Mouse (Mus musculus) hindbrain, embryonic 11.5 days (tissue): Measurements from ENCODE around the gene Msantd1. TPM values are rescaled to one million over a fixed set of nuclear protein-coding genes. Genes with fewer than 3 reads are reported as not detected.

Source experiments
- ATAC-seq: fragments of 200-750 bp; cut with Nextera tagmentation; 2 replicates; pipeline ENCODE4 v1.8.0; 2017; ENCODE audit warnings: mild to moderate bottlenecking, moderate TSS enrichment, moderate library complexity; ENCODE audit not compliant: low FRiP score
- DNase-seq: peaks from one replicate; pipeline ENCODE4 v3.0.0-alpha.2; 2015; ENCODE audit warnings: low spot score
- H3K27ac ChIP-seq: fragments of 300-500 bp; sonication (generic); 2 replicates; pipeline ENCODE4 v1.5.1; 2014; ENCODE audit warnings: mild to moderate bottlenecking, low read depth, low read length
- H3K27me3 ChIP-seq: fragments of 300-500 bp; sonication (generic); 2 replicates; pipeline ENCODE4 v1.6.1; 2014; ENCODE audit warnings: mild to moderate bottlenecking, low read length, moderate library complexity, mixed read lengths; ENCODE audit not compliant: control insufficient read depth, insufficient read depth
- H3K36me3 ChIP-seq: fragments of 300-500 bp; sonication (generic); 2 replicates; pipeline ENCODE4 v1.6.1; 2014; ENCODE audit warnings: mild to moderate bottlenecking, low read length, moderate library complexity, mixed read lengths; ENCODE audit not compliant: control insufficient read depth, insufficient read depth
- H3K4me1 ChIP-seq: fragments of 300-500 bp; sonication (generic); replicated peaks from 2 replicates; pipeline ENCODE4 v1.6.1; 2014; ENCODE audit warnings: low read length, mixed read lengths; ENCODE audit not compliant: control insufficient read depth, insufficient read depth
- H3K4me2 ChIP-seq: fragments of 300-500 bp; sonication (generic); replicated peaks from 2 replicates; pipeline ENCODE4 v1.6.1; 2014; ENCODE audit warnings: mild to moderate bottlenecking, low read depth, low read length
- H3K4me3 ChIP-seq: fragments of 300-500 bp; sonication (generic); 2 replicates; pipeline ENCODE4 v1.5.1; 2014; ENCODE audit warnings: low read depth, low read length
- H3K9ac ChIP-seq: fragments of 300-500 bp; sonication (generic); 2 replicates; pipeline ENCODE4 v1.6.1; 2014; ENCODE audit warnings: low read depth, low read length
- H3K9me3 ChIP-seq: fragments of 300-500 bp; sonication (generic); 2 replicates; pipeline ENCODE4 v1.6.1; 2016; ENCODE audit warnings: low read length; ENCODE audit not compliant: control insufficient read depth
- WGBS: fragments of 180-500 bp; shearing (Covaris S2); extraction: QIAGEN DNeasy Blood & Tissue Kit; methylation state at CpG from one replicate; pipeline ENCODE4 v1.1.7; 2014; 5-methylcytosine and 5-hydroxymethylcytosine counted together
- polyA plus RNA-seq: library from polyadenylated mRNA; unstranded; fragments of >200 nt; fragmentation: Nextera tagmentation; extraction: Ambion mirVana; gene quantifications from 2 replicates; pipeline ENCODE4 v1.2.1, GENCODE M21; 2014

The Msantd1 gene
- polyA plus RNA-seq, 1 experiment from 2014 or later: 1.7 TPM

DNA sequence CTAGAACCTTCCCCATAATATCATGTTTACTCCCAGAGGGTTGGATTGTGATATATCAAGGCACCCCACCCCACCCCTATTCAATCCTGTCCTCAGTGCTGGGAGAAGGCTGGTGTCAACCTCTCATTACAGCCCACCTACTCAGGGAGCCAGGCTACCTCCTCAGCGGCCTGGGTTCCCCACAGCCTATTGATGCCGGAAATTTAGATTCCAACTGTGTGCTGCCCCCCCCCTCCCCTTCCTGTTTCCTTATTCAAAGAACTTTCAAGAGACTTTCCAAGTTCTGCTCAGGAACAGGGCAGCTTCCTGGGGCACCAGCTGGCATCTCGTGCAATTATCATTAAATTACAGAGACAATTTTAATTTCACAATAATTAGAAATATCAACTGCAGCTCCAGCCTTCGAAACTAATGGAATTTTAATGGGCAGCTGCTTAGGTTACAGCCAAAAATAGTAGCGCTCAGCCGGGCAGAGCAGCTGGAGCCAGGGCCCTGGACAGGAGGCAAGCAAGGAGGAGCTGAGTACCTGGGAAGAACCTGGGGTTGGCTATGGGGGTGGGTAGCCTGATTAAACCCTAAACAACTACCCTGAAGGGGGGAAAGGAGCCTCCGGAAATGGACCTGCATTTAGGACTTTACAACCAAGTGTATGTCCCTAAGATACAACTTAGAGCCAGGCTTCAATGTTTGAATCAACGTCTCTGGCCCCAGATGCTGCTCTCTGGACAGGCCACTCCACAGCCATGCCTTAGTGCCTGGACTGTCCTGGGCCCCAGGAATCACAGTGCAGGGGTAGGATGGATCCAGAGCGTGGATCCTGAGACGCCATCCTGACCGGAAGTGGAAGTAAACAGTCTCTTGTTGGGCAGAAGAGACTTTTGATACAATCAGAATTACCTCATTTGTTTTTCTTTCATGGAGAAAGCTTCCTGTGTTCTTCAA lies 24.0 kb downstream of the Msantd1 start:
- H3K36me3 ChIP-seq: no peaks in the 10 kb centered on the region
- peak overlapping the region; percentile 62 for H3K27ac ChIP-seq
- H3K4me3 ChIP-seq: no peak overlapping the region
- no peak overlapping the region for H3K9ac ChIP-seq
- no peaks in the 10 kb centered on the region for H3K27me3 ChIP-seq
- DNase-seq (peak; percentile 32), ATAC-seq (no peak)
- no peak overlapping the region for H3K4me2 ChIP-seq
- H3K4me1 ChIP-seq: peaks cover 3% of the 10 kb centered on the region; the same call in 1 of the 2 replicates
- 56% methylated on average over 11 of the region's 11 CpGs for WGBS
- H3K9me3 ChIP-seq: no peaks in the 10 kb centered on the region

- Histone ChIP-seq H3K9me3 (no peaks in the 10 kb centered on the region), H3K36me3 (no peaks in the 10 kb centered on the region), H3K9ac (no peak overlapping the region), H3K27ac (peak overlapping the region; percentile 62), H3K27me3 (no peaks in the 10 kb centered on the region), H3K4me1 (peaks cover 3% of the 10 kb centered on the region; the same call in 1 of the 2 replicates), H3K4me2 (no peak overlapping the region), H3K4me3 (no peak overlapping the region)
- WGBS: 21% methylated on average over 4 of the region's 4 CpGs
- DNase-seq (no peak), ATAC-seq (no peak)
These were observed 24.6 kb downstream of the Msantd1 start for GRCm38 (mm10) chr5:34932458-34932806.

GRCm38 (mm10) chr5:34933461-34933860 lies 25.6 kb downstream of the Msantd1 start:
- WGBS: 90% methylated on average over 1 of the region's 1 CpGs
- DNase-seq (no peak), ATAC-seq (no peak)
- peaks cover 3% of the 10 kb centered on the region; the same call in 1 of the 2 replicates for H3K4me1 ChIP-seq
- H3K4me3 ChIP-seq: no peak overlapping the region
- no peaks in the 10 kb centered on the region for H3K36me3 ChIP-seq
- no peak overlapping the region for H3K27ac ChIP-seq
- H3K27me3 ChIP-seq: no peaks in the 10 kb centered on the region
- no peak overlapping the region for H3K4me2 ChIP-seq
- H3K9me3 ChIP-seq: no peaks in the 10 kb centered on the region
- no peak overlapping the region for H3K9ac ChIP-seq

- no peak overlapping the region for H3K9ac ChIP-seq
- DNase-seq (peak; percentile 71), ATAC-seq (peak; percentile 93)
- H3K4me2 ChIP-seq: no peak overlapping the region
- WGBS: 23% methylated on average over 10 of the region's 10 CpGs
- H3K27ac ChIP-seq: peak overlapping the region; percentile 78
- H3K4me3 ChIP-seq: no peak overlapping the region
- no peaks in the 10 kb centered on the region for H3K9me3 ChIP-seq
- no peaks in the 10 kb centered on the region for H3K36me3 ChIP-seq
- H3K4me1 ChIP-seq: no peaks in the 10 kb centered on the region; the same call in 1 of the 2 replicates
- no peaks in the 10 kb centered on the region for H3K27me3 ChIP-seq
These were observed 34.1 kb downstream of the Msantd1 start for GRCm38 (mm10) chr5:34941710-34942470.

- DNase-seq: no peak
- Histone ChIP-seq H3K4me2 (no peak overlapping the region), H3K36me3 (no peaks in the 10 kb centered on the region), H3K27ac (no peak overlapping the region), H3K4me3 (no peak overlapping the region), H3K27me3 (no peaks in the 10 kb centered on the region), H3K9ac (no peak overlapping the region), H3K9me3 (no peaks in the 10 kb centered on the region), H3K4me1 (no peaks in the 10 kb centered on the region; the same call in 1 of the 2 replicates)
- no peak for ATAC-seq
- 74% methylated on average over 3 of the region's 3 CpGs for WGBS
These were observed 35.6 kb downstream of the Msantd1 start for GRCm38 (mm10) chr5:34943428-34943827.

DNA sequence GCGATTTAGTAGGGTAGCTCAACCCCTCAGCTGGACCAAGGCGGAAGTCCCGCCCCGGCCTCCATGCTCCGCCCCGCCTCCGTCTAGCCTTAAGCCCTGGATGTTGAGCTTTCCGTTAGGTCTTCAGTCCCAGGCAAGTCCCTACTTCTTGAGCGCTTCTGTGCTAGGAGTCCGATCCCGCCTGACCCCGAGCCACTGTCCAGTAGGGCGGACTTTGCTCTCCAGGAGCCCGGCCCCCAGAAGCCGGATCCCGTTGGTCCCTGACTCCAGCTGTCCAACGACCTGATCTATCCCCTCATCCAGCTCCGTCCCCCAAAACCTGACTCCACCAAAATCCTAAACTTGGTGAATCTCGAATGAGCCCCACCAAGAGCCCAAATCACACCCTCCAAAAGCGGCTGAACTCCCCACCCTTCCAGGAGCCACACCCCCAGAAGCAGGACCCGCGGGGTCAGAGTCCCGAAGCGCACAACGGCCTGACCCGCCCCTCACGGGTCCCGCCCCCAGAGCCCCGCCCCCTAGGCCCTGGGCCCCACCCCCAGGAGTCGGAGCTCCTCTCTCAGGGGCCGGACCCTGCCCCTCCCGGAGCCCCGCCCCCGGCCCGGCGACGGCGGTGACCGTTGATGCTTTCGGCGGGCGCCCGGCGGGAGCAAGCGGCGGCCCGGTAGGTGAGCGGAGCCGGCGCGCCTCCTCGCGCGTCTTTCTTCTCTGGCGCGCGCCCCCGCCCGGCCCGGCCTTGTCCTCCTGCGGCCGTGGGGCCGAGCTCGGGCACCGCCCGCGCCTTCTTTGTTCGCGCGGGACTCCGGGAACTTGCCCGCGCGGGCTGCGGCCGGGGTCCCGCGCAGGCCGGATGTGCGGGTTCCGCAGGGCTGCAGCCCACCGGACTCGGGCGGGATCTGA lies 41.3 kb downstream of the Msantd1 start, which contains the start of gene Rgs12:
Gene Rgs12, plus strand, starts transcription at position 585 of the 900 bp plus-strand sequence.
- Histone ChIP-seq H3K9ac (peak within 1 kb of the TSS; percentile 95), H3K9me3 (no peaks in the 10 kb centered on the region; the same call in 1 of the 2 replicates), H3K36me3 (peaks cover 2% of the 10 kb centered on the region; the same call in 1 of the 2 replicates), H3K4me1 (peaks cover 6% of the 10 kb centered on the region), H3K4me3 (peak within 1 kb of the TSS; percentile 89), H3K27me3 (no peaks in the 10 kb centered on the region), H3K27ac (peak within 1 kb of the TSS; percentile 99), H3K4me2 (peak within 1 kb of the TSS; percentile 69)
- under 1% methylated on average over 57 of the region's 84 CpGs for WGBS
- ATAC-seq: peak; percentile 93
- DNase-seq: peak; percentile 92

DNA sequence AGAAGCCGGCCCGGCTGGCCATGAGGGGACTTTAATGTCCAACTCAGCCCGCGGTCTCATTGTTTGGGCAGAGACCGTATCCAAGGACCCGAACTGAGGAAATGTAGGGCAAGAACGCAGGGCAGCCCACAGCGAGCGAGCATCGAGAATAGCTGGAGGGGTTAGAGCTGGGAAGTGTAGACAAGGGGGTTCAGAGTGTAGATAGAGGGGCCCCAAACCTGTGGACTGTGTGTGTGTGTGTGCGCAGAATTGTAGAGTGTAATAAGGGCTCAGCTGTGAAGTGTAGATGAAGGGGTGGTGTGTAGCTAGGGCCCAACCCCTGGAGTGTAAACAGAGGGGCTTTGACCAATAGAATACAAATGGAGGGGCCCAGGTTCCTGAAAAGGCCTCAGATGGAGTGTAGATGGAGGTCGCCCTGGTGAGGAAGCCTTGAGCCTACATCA lies 42.0 kb downstream of the Msantd1 start:
- H3K36me3 ChIP-seq: peaks cover 2% of the 10 kb centered on the region; the same call in 1 of the 2 replicates
- WGBS: 2% methylated on average over 12 of the region's 12 CpGs
- H3K9ac ChIP-seq: peak overlapping the region; percentile 95
- peak overlapping the region; percentile 89 for H3K4me3 ChIP-seq
- H3K27ac ChIP-seq: peak overlapping the region; percentile 99
- peak; percentile 67 for ATAC-seq
- H3K4me2 ChIP-seq: peak overlapping the region; percentile 69
- H3K9me3 ChIP-seq: no peaks in the 10 kb centered on the region; the same call in 1 of the 2 replicates
- H3K27me3 ChIP-seq: no peaks in the 10 kb centered on the region
- peaks cover 7% of the 10 kb centered on the region for H3K4me1 ChIP-seq
- no peak for DNase-seq
